Mouse (Mus musculus) gastrocnemius, postnatal 10 days (tissue): ENCODE measurements around the gene Lrrc23. TPM values are rescaled to one million over a fixed set of nuclear protein-coding genes. Genes with fewer than 3 reads are reported as not detected.

Experiments used
- DNase-seq: peaks from one replicate; pipeline ENCODE4 v3.0.0; 2021; ENCODE audit warnings: mixed read lengths
- total RNA-seq, 2 experiments: library from RNA; stranded (reverse); gene quantifications; 2 replicates each; pipeline ENCODE4 v1.2.3; 2021

The Lrrc23 gene
- total RNA-seq, 2 experiments from 2014 or later, result not detected

- peak; percentile 14 for DNase-seq
Observed at GRCm38 (mm10) chr6:124767920-124768703, 11.4 kb downstream of the Lrrc23 start.

DNA sequence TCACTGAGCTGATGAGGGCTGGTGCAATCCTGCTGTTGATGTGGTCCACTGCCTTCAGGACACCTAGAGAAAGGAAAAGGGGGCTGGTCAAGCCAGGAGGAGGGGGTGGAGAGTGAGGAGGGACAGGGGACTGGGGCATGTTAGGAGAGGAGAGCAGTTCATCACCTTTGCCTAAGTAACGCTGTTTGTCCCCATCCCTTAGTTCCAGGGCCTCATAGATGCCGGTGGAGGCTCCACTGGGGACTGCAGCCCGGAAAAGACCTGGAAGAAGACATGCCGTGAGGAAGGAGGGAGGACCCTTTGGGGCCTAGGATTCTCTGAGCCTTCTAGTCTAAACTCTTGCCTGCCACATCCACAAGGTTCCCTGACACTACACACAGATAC, 12.0 kb downstream of the Lrrc23 start:
- DNase-seq, result no peak

DNA sequence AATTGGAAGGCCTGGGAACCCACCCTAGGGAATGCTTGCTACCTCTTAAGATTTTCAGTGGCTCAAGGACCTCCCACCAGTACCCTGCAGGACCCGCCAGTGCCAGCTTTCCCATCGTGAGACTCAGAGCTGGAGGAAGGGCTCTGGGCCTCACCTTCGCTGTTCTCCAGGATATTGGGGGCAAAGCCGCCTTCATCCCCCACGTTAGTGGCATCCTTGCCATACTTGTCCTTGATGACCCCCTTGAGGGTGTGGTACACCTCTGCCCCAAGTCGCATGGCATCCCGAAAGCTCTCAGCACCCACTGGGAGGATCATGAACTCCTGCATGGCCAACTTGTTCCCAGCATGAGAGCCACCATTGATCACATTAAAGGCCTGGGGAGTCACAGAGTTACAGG, 13.6 kb downstream of the Lrrc23 start:
- no peak for DNase-seq

- peak; percentile 80 for DNase-seq
Observed at GRCm38 (mm10) chr6:124759259-124759658, 20.3 kb downstream of the Lrrc23 start.

DNA sequence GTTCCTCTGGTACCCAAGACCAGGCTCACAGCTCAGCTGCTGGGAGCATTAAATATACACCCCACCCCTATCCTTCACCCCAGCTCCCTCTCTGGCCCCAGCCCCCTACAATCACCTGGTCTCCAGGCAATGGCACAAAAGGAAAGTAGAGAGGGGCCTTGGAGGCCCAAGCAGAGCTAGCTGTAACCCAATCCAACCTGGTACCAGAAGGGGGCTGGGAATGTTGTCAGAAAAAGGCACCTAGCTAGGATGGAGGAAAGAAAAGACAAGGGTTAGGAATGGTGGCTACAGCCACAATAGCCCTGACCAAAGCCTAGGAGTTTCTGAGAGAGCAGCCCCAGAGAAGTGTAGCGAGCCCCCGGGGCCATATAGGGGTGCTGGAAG, 20.7 kb downstream of the Lrrc23 start:
- DNase-seq, result no peak

- peak; percentile 29 for DNase-seq
Observed at GRCm38 (mm10) chr6:124757909-124758848, 21.3 kb downstream of the Lrrc23 start.

DNA sequence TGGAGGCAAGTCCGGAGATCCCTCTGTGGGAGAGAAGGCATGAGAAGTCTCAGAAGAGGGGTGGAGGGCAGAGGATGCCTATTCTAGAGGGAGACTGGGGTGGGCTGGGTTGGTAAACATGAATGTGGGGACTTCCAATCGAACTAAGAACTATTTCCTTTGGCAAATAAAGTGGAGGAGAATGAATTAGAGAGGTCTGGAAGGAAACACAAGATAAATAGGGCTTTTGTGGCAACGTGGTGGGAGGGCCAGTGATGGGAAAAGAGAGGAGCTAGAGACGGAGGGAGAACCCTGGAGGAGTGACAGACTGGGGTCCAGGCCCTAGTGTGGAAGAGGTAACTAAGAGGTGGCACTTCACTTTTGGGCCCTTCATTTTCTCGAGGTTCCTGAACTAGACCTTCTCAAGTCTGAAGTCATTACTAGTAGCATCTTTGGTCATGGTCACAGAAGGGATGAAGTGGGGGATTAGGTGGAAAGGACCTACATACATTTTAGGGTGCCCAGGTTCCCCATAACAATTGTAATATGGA, 22.1 kb downstream of the Lrrc23 start:
- DNase-seq, result no peak

DNA sequence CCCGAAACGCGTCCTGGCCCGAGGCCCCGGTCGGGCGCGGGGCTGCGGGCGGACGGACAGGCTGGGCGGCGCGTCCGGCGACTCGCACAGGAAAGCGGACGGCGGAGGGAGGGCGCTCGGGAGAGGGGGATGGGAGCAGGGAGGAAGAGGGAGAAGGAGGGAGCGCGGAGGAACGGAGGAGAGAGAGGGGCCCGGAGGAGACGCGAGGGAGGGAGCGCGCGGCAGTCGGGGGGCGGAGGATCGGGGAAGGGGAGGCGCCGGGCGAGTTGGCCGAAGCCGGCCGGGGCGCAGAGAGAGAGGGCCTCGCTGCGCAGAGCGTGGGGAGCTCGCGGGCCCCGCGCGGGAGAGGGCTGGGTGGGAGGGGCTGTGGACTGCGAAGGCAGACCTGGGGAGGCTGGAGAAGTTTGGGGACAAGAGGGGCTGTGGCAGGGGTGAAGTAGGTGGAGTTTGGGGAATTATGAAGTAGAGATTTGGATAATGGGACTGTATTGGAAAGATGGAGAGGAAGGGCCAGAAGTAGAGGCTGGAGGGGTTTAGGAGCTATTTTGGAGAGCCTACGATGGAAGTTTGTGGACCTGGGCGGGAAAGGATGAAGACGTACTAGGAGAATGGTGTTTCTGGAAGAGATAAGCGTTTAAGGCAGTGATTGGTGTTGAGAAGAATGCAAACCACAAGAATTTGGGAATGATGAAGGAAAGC, 22.7 kb downstream of the Lrrc23 start:
- DNase-seq, result peak; percentile 82

- DNase-seq, result peak; percentile 71
Observed at GRCm38 (mm10) chr6:124755831-124756595, 23.5 kb downstream of the Lrrc23 start, which contains the start of the genes Gm45234 and Atn1. Gene Gm45234 (minus strand): TSS chr6:124756021. Gene Atn1 (minus strand): TSS chr6:124756524.

DNA sequence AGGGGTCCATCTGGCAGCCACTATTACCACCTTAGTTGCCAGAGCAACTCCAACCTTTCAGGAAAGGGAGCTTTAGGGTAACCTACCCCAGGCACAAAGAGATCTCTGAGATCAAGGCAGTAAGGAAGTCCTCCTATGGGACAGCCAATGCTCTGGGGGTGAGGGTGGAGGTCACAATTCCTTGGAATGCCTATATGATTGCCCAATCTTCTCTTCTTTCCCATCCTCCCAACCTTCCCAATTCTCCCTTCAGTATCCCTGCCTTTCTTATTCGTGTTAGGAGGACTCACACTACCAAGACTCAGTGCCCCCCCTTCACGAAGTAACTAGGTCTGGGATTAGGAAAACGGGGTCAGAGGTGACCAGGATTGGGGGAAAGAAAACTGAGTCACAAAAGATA, 24.2 kb downstream of the Lrrc23 start:
- DNase-seq, result no peak

DNA sequence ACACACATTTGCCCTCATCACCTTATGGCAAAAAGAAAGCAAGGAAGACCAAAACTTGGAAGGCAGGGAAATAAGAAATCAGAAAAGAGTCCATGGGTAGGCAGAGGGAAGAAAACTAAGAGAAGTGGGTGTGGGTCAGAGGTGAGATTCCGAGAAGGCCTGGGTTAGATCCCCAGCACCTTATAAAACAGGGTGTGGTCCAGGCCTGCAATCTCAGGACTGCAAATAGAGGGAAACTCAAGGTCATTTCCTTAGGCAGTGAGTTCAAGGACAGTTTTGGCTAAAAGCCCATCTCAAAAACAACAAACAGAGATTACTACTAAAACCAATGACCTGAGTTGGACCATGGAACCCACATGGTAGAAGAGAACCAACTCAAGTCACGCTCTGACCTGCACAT, 25.7 kb downstream of the Lrrc23 start:
- DNase-seq, result no peak

DNA sequence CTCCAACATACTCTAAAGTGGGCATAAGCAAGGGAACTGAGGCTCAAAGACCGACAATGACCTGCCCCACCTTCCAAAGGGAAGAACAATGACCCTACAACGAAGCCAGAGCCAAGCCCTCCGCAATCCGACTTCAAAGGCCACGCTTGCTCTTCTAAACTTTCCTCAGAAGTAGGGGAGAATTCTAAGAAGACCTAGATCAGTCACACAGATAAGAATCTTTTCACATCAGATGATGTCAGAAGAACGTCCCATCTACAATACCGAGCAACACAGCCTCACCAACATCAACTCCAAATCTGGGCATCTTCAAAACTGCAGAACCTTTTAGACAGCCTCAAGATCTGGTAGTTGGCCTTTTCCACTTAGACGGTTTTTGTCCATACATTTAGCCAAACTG, 29.1 kb downstream of the Lrrc23 start:
- no peak for DNase-seq

DNA sequence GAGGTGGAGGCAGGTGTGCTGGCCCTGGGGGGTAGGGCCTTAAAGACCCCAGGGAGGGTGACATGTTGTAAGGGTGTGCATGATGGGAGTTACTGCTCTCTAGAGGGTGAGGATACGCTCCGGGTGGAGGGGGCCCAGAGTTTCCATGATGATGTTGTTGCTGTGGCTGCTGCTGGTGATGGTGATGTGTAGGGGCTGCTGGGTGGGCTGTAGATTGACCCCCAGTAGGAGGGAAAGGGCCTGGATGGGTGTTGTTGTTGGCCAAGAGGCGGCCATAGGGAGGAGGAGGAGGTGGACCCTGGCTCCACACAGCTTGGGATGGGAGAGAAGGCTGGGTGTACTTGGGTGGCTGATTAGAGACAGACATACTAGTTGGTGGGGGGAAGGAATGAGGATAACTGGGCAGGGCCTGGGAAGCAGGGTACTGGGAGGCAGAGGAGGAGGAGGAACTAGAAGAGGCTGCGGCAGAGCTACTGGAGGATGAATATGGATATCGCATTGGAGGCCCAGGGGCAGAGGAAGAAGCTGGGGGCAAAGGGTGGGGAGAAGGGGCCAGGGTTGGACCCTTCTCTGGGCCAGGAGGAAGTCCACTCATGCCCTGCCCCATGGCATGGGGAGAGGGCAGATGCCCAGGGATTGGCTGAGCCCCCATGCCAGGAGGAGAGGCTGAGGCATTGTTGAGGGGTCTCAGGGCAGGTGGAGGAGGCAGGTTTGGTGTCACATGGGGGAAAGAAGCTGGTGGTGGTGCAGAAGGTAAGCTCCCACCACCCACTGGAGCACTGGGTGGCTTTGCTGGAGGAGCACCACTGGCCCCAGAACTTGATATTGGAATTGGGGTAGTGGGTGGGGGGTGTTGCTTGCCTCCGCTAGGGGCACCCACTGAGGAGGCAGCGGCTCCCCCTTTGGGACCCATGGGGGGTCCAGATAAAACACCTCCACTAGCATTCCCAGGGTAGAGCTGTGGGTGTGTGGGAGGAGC, 32.6 kb downstream of the Lrrc23 start:
- DNase-seq, result no peak

DNA sequence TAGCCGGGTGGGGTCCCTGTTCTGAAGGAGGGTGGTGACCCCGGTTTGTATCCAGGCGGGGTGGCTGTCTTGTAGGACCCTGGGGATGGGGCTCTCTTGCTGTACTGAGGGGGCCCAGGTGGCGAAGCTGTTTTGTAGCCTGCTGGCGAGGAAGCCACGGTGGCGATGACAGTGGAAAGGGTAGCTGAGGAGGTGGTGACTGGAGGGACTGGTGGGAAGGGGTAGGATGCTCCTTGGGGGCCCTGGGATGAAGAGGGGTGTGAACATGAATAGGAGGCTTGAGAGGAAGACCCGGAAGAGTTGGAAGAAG, 33.3 kb downstream of the Lrrc23 start:
- DNase-seq, result no peak

DNA sequence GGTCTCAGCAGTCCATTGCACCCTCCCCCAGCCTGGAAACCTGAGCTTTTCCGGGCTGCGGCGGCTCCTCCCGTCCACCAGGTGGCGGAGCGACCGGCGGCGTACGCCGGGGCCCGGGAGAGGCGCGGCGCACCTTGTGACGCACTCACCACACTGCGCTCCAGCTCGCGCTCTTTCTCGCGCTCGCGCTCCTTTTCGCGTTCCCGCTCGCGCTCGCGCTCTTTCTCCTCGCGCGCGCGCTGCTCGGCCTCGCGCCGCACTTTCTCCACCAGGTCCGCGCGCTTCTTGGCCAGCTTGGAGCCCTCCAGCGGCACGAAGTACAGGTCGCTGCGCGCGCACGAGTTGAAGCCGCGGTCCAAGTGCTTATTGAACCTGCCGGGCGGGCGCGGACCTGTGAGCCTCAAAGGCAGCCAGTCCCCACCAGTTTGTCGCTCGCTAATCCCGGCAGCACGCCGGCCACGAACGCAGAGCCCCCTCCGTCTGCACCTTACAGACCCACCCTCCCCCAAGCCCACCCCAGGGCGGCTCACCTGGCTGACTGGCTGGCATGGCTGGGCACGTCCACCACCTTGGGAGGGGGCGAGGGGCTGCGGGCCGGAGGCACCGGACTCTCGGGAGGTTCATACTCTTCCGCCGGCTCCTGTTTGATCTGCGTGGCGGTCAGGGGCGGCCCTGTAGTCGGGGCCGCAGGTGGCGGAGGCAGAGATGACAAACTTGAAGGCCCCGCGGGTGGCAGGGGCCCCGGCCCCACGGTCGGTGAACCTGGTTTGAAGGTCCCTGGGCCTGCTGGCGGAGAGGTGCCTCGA, 33.8 kb downstream of the Lrrc23 start:
- peak; percentile 94 for DNase-seq

GRCm38 (mm10) chr6:124744755-124745321, 34.7 kb downstream of the Lrrc23 start:
- DNase-seq, result no peak

- DNase-seq, result no peak
Observed at GRCm38 (mm10) chr6:124743647-124744046, 35.9 kb downstream of the Lrrc23 start.

DNA sequence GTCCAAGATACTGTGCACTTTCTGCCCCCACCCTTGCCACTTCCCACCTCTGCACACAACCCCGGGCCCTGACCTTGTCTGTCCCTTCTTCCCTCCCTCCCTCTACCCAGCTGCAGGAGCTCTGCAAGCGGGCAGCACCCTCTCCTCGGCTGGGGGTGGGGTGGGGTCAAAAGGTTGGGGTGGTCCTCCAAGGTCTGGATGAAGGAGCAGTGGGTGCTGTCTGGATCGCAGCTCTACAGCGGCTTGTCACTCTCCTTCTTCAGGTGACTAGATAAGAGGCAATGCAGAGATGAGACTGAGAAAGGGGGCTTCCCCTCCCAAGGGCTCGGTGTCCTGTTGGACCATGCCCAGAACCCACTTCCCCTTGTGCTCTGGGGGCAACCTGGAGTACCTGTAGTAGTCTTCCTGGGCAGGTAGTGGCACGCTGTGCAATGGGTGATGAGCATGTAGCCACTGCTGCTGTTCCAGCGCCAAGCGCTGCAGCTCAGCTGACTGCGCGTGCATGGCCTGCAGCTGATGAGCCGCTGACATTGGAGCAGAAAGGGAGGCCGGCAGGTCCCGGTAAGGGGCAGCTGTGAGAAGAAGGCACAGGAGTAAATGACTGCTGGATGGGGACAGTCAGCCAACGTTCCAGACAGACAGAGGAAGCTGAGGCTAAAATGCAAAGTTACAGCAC, 36.5 kb downstream of the Lrrc23 start:
- DNase-seq, result no peak

- DNase-seq, result no peak
Observed at GRCm38 (mm10) chr6:124741842-124742241, 37.7 kb downstream of the Lrrc23 start.
